Mouse (Mus musculus) forebrain, embryonic 11.5 days (tissue): ENCODE data around the gene L2hgdh. TPM values are rescaled to one million over a fixed set of nuclear protein-coding genes. Genes with fewer than 3 reads are reported as not detected.

Experiments
- ATAC-seq: fragments of 200-750 bp; cut with Nextera tagmentation; replicated peaks from 2 replicates; pipeline ENCODE4 v1.8.0; 2017; ENCODE audit warnings: moderate TSS enrichment; ENCODE audit not compliant: low FRiP score
- DNase-seq: peaks from one replicate; pipeline ENCODE4 v3.0.0-alpha.2; 2017; ENCODE audit warnings: low spot score
- H3K27ac ChIP-seq: fragments of 300-500 bp; sonication (generic); 2 replicates; pipeline ENCODE4 v1.5.1; 2014; ENCODE audit warnings: low read depth, low read length
- H3K27me3 ChIP-seq: fragments of 300-500 bp; sonication (generic); 2 replicates; pipeline ENCODE4 v1.6.1; 2014; ENCODE audit warnings: mild to moderate bottlenecking, low read length, mixed read lengths; ENCODE audit not compliant: control insufficient read depth, insufficient read depth
- H3K36me3 ChIP-seq: fragments of 300-500 bp; sonication (generic); 2 replicates; pipeline ENCODE4 v1.6.1; 2014; ENCODE audit warnings: mild to moderate bottlenecking, low read length, moderate library complexity, mixed read lengths; ENCODE audit not compliant: control insufficient read depth, insufficient read depth
- H3K4me1 ChIP-seq: fragments of 300-500 bp; sonication (generic); replicated peaks from 2 replicates; pipeline ENCODE4 v1.6.1; 2014; ENCODE audit warnings: low read length, mixed read lengths; ENCODE audit not compliant: control insufficient read depth, insufficient read depth
- H3K4me2 ChIP-seq: fragments of 300-500 bp; sonication (generic); 2 replicates; pipeline ENCODE4 v1.6.1; 2014; ENCODE audit warnings: low read depth, mild to moderate bottlenecking, low read length, moderate library complexity, mixed read lengths; ENCODE audit not compliant: severe bottlenecking
- H3K4me3 ChIP-seq: fragments of 300-500 bp; sonication (generic); 2 replicates; pipeline ENCODE4 v1.5.1; 2014; ENCODE audit warnings: low read depth, low read length
- H3K9ac ChIP-seq: fragments of 300-500 bp; sonication (generic); 2 replicates; pipeline ENCODE4 v1.6.1; 2014; ENCODE audit warnings: low read length
- H3K9me3 ChIP-seq: fragments of 300-500 bp; sonication (generic); 2 replicates; pipeline ENCODE4 v1.6.1; 2016; ENCODE audit warnings: low read length, mixed read lengths; ENCODE audit not compliant: control insufficient read depth
- WGBS: fragments of 180-500 bp; shearing (Covaris S2); extraction: QIAGEN DNeasy Blood & Tissue Kit; methylation state at CpG from one replicate; pipeline ENCODE4 v1.1.7; 2014; 5-methylcytosine and 5-hydroxymethylcytosine counted together
- polyA plus RNA-seq: library from polyadenylated mRNA; unstranded; fragments of >200 nt; fragmentation: Nextera tagmentation; extraction: Ambion mirVana; gene quantifications from 2 replicates; pipeline ENCODE4 v1.2.1, GENCODE M21; 2014

L2hgdh gene
- polyA plus RNA-seq, 1 experiment from 2014 or later, result 16.3 TPM

GRCm38 (mm10) chr12:69704799-69705458, 19.7 kb downstream of the L2hgdh start:
- ATAC-seq (no peak), DNase-seq (no peak)
- H3K36me3 ChIP-seq, result no peaks in the 10 kb centered on the region
- H3K27me3 ChIP-seq, result no peaks in the 10 kb centered on the region
- H3K4me2 ChIP-seq, result no peak overlapping the region
- no peaks in the 10 kb centered on the region for H3K9me3 ChIP-seq
- no peaks in the 10 kb centered on the region for H3K4me1 ChIP-seq
- H3K27ac ChIP-seq, result no peak overlapping the region
- H3K4me3 ChIP-seq, result no peak overlapping the region
- H3K9ac ChIP-seq, result no peak overlapping the region
- 93% methylated on average over 11 of the region's 11 CpGs for WGBS

- no peaks in the 10 kb centered on the region for H3K4me1 ChIP-seq
- WGBS, result 87% methylated on average over 6 of the region's 6 CpGs
- H3K27ac ChIP-seq, result no peak overlapping the region
- no peaks in the 10 kb centered on the region for H3K36me3 ChIP-seq
- H3K4me3 ChIP-seq, result no peak overlapping the region
- ATAC-seq (no peak), DNase-seq (no peak)
- H3K27me3 ChIP-seq, result no peaks in the 10 kb centered on the region
- H3K9me3 ChIP-seq, result no peaks in the 10 kb centered on the region
- H3K4me2 ChIP-seq, result no peak overlapping the region
- H3K9ac ChIP-seq, result no peak overlapping the region
These were observed 26.3 kb downstream of the L2hgdh start for GRCm38 (mm10) chr12:69698352-69698751.

GRCm38 (mm10) chr12:69696746-69697145, 27.9 kb downstream of the L2hgdh start:
- Histone ChIP-seq H3K27ac (no peak overlapping the region), H3K4me2 (no peak overlapping the region), H3K36me3 (no peaks in the 10 kb centered on the region; the same call in 1 of the 2 replicates), H3K4me1 (no peaks in the 10 kb centered on the region), H3K9me3 (no peaks in the 10 kb centered on the region), H3K9ac (no peak overlapping the region), H3K4me3 (no peak overlapping the region), H3K27me3 (no peaks in the 10 kb centered on the region)
- WGBS, result 78% methylated on average over 5 of the region's 5 CpGs
- ATAC-seq, result no peak
- no peak for DNase-seq

GRCm38 (mm10) chr12:69693471-69693870, 31.2 kb downstream of the L2hgdh start:
- ATAC-seq (no peak), DNase-seq (no peak)
- 75% methylated on average over 17 of the region's 17 CpGs for WGBS
- H3K4me1 ChIP-seq, result no peaks in the 10 kb centered on the region
- no peak overlapping the region for H3K4me3 ChIP-seq
- H3K9me3 ChIP-seq, result no peaks in the 10 kb centered on the region
- no peak overlapping the region for H3K4me2 ChIP-seq
- H3K9ac ChIP-seq, result no peak overlapping the region
- H3K27me3 ChIP-seq, result no peaks in the 10 kb centered on the region
- H3K27ac ChIP-seq, result no peak overlapping the region
- no peaks in the 10 kb centered on the region; the same call in 1 of the 2 replicates for H3K36me3 ChIP-seq

- no peak for ATAC-seq
These were observed 34.0 kb downstream of the L2hgdh start for GRCm38 (mm10) chr12:69690714-69691113.

GRCm38 (mm10) chr12:69689094-69689493, 35.6 kb downstream of the L2hgdh start:
- H3K9me3 ChIP-seq, result no peaks in the 10 kb centered on the region
- no peak overlapping the region for H3K4me3 ChIP-seq
- H3K9ac ChIP-seq, result no peak overlapping the region
- ATAC-seq (no peak), DNase-seq (no peak)
- H3K4me2 ChIP-seq, result no peak overlapping the region
- H3K4me1 ChIP-seq, result no peaks in the 10 kb centered on the region
- no peaks in the 10 kb centered on the region for H3K27me3 ChIP-seq
- no peaks in the 10 kb centered on the region; the same call in 1 of the 2 replicates for H3K36me3 ChIP-seq
- H3K27ac ChIP-seq, result no peak overlapping the region

More at GRCm38 (mm10) chr12:69690714-69691113, 34.0 kb downstream of the L2hgdh start:
- WGBS, result 91% methylated on average over 4 of the region's 4 CpGs
- Histone ChIP-seq H3K9ac (no peak overlapping the region), H3K27me3 (no peaks in the 10 kb centered on the region), H3K4me1 (no peaks in the 10 kb centered on the region), H3K4me2 (no peak overlapping the region), H3K36me3 (no peaks in the 10 kb centered on the region; the same call in 1 of the 2 replicates), H3K9me3 (no peaks in the 10 kb centered on the region), H3K27ac (no peak overlapping the region), H3K4me3 (no peak overlapping the region)
- DNase-seq, result no peak

- no peaks in the 10 kb centered on the region; the same call in 1 of the 2 replicates for H3K36me3 ChIP-seq
- no peaks in the 10 kb centered on the region for H3K4me1 ChIP-seq
- H3K4me3 ChIP-seq, result no peak overlapping the region
- no peak overlapping the region for H3K27ac ChIP-seq
- DNase-seq (no peak), ATAC-seq (no peak)
- no peak overlapping the region for H3K9ac ChIP-seq
- no peak overlapping the region for H3K4me2 ChIP-seq
- H3K9me3 ChIP-seq, result no peaks in the 10 kb centered on the region
- 89% methylated on average over 2 of the region's 2 CpGs for WGBS
- H3K27me3 ChIP-seq, result no peaks in the 10 kb centered on the region
These were observed 36.3 kb downstream of the L2hgdh start for GRCm38 (mm10) chr12:69688368-69688767.

GRCm38 (mm10) chr12:69683537-69683936, 41.1 kb downstream of the L2hgdh start:
- ATAC-seq, result no peak
- Histone ChIP-seq H3K36me3 (no peaks in the 10 kb centered on the region), H3K9ac (no peak overlapping the region), H3K9me3 (no peaks in the 10 kb centered on the region), H3K27me3 (no peaks in the 10 kb centered on the region), H3K27ac (no peak overlapping the region), H3K4me3 (no peak overlapping the region), H3K4me2 (no peak overlapping the region), H3K4me1 (peaks cover 2% of the 10 kb centered on the region; the same call in 1 of the 2 replicates)
- WGBS, result 60% methylated on average over 10 of the region's 10 CpGs
- DNase-seq, result no peak
